Mouse (Mus musculus): Measurements from ENCODE around the gene Pcbp4. TPM values are rescaled to one million over a fixed set of nuclear protein-coding genes. Genes with fewer than 3 reads are reported as not detected.

Pcbp4 gene
- polyA plus RNA-seq, 1 experiment from 2014 or later, result 16.8 TPM

- Histone ChIP-seq H3K9ac (ENCODE audit: low read length) (peak overlapping the region; percentile 75), H3K27ac (replicated peaks) (peak overlapping the region; percentile 82), H3K4me2 (replicated peaks; ENCODE audit: low read depth) (peak overlapping the region; percentile 79), H3K36me3 (ENCODE audit: control insufficient read depth, insufficient read depth, low read length) (peaks cover 8% of the 10 kb centered on the region), H3K27me3 (ENCODE audit: control insufficient read depth, insufficient read depth, low read length) (no peaks in the 10 kb centered on the region), H3K9me3 (ENCODE audit: control insufficient read depth, low read length) (no peaks in the 10 kb centered on the region), H3K4me3 (ENCODE audit: low read depth, low read length) (peak overlapping the region; percentile 47), H3K4me1 (replicated peaks; ENCODE audit: control insufficient read depth, insufficient read depth) (no peaks in the 10 kb centered on the region)
- TF ChIP-seq CTCF (IDR thresholded peaks at IDR 0.05; ENCODE audit: low read depth), result no peak
- DNase-seq (ENCODE audit: low spot score) (no peak), ATAC-seq (ENCODE audit: low FRiP score, low TSS enrichment) (no peak)
- 2% methylated on average over 4 of the region's 4 CpGs for WGBS
Measured at GRCm38 (mm10) chr9:106430015-106430264, 23.2 kb upstream of the Pcbp4 start.

DNA sequence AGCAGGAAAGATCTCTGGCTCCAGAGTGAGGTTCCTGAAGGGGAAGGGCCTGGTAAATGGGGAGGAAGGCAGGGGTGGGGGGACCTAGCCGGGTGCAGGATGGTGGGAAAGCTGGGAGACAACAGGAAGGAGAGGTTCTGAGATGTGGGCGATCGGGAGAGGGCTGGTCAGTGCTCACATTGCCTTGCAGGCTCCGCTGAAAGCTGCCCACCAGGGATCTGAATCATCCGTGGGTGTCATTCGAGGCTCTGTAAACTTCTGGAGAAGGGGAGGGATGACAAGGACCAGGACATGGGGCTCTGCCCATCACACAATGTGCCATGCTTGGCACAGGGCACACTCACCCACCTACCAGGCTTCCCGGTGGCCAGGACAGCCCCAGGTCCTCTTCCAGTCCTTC, 19.7 kb upstream of the Pcbp4 start:
- ATAC-seq (ENCODE audit: low FRiP score, low TSS enrichment) (no peak), DNase-seq (ENCODE audit: low spot score) (no peak)
- Histone ChIP-seq H3K27me3 (ENCODE audit: control insufficient read depth, insufficient read depth, low read length) (no peaks in the 10 kb centered on the region), H3K27ac (replicated peaks) (no peak overlapping the region), H3K9me3 (ENCODE audit: control insufficient read depth, low read length) (no peaks in the 10 kb centered on the region), H3K4me1 (replicated peaks; ENCODE audit: control insufficient read depth, insufficient read depth) (no peaks in the 10 kb centered on the region; the same call in 1 of the 2 replicates), H3K9ac (ENCODE audit: low read length) (no peak overlapping the region), H3K4me2 (replicated peaks; ENCODE audit: low read depth) (no peak overlapping the region), H3K4me3 (ENCODE audit: low read depth, low read length) (no peak overlapping the region), H3K36me3 (ENCODE audit: control insufficient read depth, insufficient read depth, low read length) (peaks cover 8% of the 10 kb centered on the region)
- TF ChIP-seq EP300 (optimal IDR thresholded peaks at IDR 0.05), result no peak
- no peak for TF ChIP-seq CTCF (IDR thresholded peaks at IDR 0.05; ENCODE audit: low read depth)
- WGBS, result 60% methylated on average over 7 of the region's 7 CpGs

- Histone ChIP-seq H3K9ac (ENCODE audit: low read length) (no peak overlapping the region), H3K27ac (replicated peaks) (no peak overlapping the region), H3K36me3 (ENCODE audit: control insufficient read depth, insufficient read depth, low read length) (peaks cover 8% of the 10 kb centered on the region), H3K9me3 (ENCODE audit: control insufficient read depth, low read length) (no peaks in the 10 kb centered on the region), H3K4me1 (replicated peaks; ENCODE audit: control insufficient read depth, insufficient read depth) (peaks cover 3% of the 10 kb centered on the region), H3K4me3 (ENCODE audit: low read depth, low read length) (no peak overlapping the region), H3K27me3 (ENCODE audit: control insufficient read depth, insufficient read depth, low read length) (no peaks in the 10 kb centered on the region), H3K4me2 (replicated peaks; ENCODE audit: low read depth) (no peak overlapping the region)
- DNase-seq (ENCODE audit: low spot score), result no peak
- 72% methylated on average over 9 of the region's 9 CpGs for WGBS
- no peak for TF ChIP-seq CTCF (IDR thresholded peaks at IDR 0.05; ENCODE audit: low read depth)
- TF ChIP-seq EP300 (optimal IDR thresholded peaks at IDR 0.05), result no peak
- ATAC-seq (ENCODE audit: low FRiP score, low TSS enrichment), result no peak
Measured at GRCm38 (mm10) chr9:106436566-106436965, 16.5 kb upstream of the Pcbp4 start.

DNA sequence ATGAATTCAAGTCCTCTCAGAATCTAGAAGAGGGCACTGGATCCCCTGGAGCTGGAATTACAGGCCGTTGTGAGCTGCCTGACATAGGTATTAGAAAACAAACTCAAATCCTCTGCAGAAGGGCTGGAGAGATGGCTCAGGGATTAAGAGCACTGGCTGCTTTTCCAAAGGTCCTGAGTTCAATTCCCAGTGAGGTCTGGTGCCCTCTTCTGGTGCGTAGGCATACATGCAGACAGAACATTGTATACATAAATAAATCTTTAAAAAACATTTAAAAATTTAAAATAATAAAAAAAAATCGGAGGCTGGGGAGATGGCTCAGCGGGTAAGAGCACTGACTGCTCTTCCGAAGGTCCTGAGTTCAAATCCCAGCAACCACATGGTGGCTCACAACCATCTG, 10.4 kb upstream of the Pcbp4 start:
- Histone ChIP-seq H3K9ac (ENCODE audit: low read length) (no peak overlapping the region), H3K9me3 (ENCODE audit: control insufficient read depth, low read length) (no peaks in the 10 kb centered on the region), H3K4me1 (replicated peaks; ENCODE audit: control insufficient read depth, insufficient read depth) (peaks cover 3% of the 10 kb centered on the region), H3K4me3 (ENCODE audit: low read depth, low read length) (no peak overlapping the region), H3K36me3 (ENCODE audit: control insufficient read depth, insufficient read depth, low read length) (no peaks in the 10 kb centered on the region), H3K4me2 (replicated peaks; ENCODE audit: low read depth) (no peak overlapping the region), H3K27me3 (ENCODE audit: control insufficient read depth, insufficient read depth, low read length) (no peaks in the 10 kb centered on the region), H3K27ac (replicated peaks) (no peak overlapping the region)
- TF ChIP-seq EP300 (optimal IDR thresholded peaks at IDR 0.05) (no peak), CTCF (IDR thresholded peaks at IDR 0.05; ENCODE audit: low read depth) (peak; percentile 57)
- DNase-seq (ENCODE audit: low spot score) (no peak), ATAC-seq (ENCODE audit: low FRiP score, low TSS enrichment) (no peak)
- 78% methylated on average over 5 of the region's 5 CpGs for WGBS

GRCm38 (mm10) chr9:106444836-106445235, 8.3 kb upstream of the Pcbp4 start:
- H3K4me3 ChIP-seq (ENCODE audit: low read depth, low read length), result no peak overlapping the region
- no peak for TF ChIP-seq CTCF (IDR thresholded peaks at IDR 0.05; ENCODE audit: low read depth)
- TF ChIP-seq EP300 (optimal IDR thresholded peaks at IDR 0.05), result no peak
- H3K27ac ChIP-seq (replicated peaks), result no peak overlapping the region
- H3K9ac ChIP-seq (ENCODE audit: low read length), result no peak overlapping the region
- H3K27me3 ChIP-seq (ENCODE audit: control insufficient read depth, insufficient read depth, low read length), result no peaks in the 10 kb centered on the region
- no peak overlapping the region for H3K4me2 ChIP-seq (replicated peaks; ENCODE audit: low read depth)
- H3K9me3 ChIP-seq (ENCODE audit: control insufficient read depth, low read length), result no peaks in the 10 kb centered on the region
- no peak for ATAC-seq (ENCODE audit: low FRiP score, low TSS enrichment)
- peaks cover 7% of the 10 kb centered on the region for H3K4me1 ChIP-seq (replicated peaks; ENCODE audit: control insufficient read depth, insufficient read depth)
- no peak for DNase-seq (ENCODE audit: low spot score)
- H3K36me3 ChIP-seq (ENCODE audit: control insufficient read depth, insufficient read depth, low read length), result no peaks in the 10 kb centered on the region
- 67% methylated on average over 4 of the region's 4 CpGs for WGBS

DNA sequence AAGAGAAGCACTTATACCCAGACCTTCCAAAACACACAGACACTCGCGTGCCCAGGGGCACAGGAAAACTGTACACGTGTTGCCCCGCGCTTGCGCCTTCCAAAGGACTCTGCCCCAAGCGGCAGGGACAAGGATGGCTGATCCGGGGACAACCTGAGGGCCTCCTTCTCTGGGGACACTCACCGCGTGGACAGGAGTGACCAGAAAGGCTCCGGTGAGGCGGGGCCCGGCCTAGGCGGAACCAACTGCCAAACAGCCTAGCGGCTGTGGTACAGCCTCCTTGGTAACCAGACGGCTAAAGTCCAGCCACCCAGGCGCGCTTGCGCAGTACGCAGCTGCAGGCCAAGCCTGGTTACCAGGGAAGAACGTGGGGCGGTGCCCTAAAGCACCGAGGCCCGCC, 5.7 kb upstream of the Pcbp4 start, which contains the start of the genes Abhd14b and Abhd14a:
Gene Abhd14b (plus strand): TSS at position 112 of the 400 bp plus-strand sequence.
Gene Abhd14a (minus strand): TSS at position 331 of the 400 bp plus-strand sequence.
- peak within 1 kb of the TSS; percentile 81 for H3K4me2 ChIP-seq (replicated peaks; ENCODE audit: low read depth)
- H3K36me3 ChIP-seq (ENCODE audit: control insufficient read depth, insufficient read depth, low read length), result no peaks in the 10 kb centered on the region
- no peak for TF ChIP-seq EP300 (optimal IDR thresholded peaks at IDR 0.05)
- peak; percentile 76 for TF ChIP-seq CTCF (IDR thresholded peaks at IDR 0.05; ENCODE audit: low read depth)
- H3K4me3 ChIP-seq (ENCODE audit: low read depth, low read length), result peak within 1 kb of the TSS; percentile 55
- peaks cover 17% of the 10 kb centered on the region for H3K4me1 ChIP-seq (replicated peaks; ENCODE audit: control insufficient read depth, insufficient read depth)
- H3K9me3 ChIP-seq (ENCODE audit: control insufficient read depth, low read length), result no peaks in the 10 kb centered on the region
- no peaks in the 10 kb centered on the region for H3K27me3 ChIP-seq (ENCODE audit: control insufficient read depth, insufficient read depth, low read length)
- DNase-seq (ENCODE audit: low spot score) (peak; percentile 98), ATAC-seq (ENCODE audit: low FRiP score, low TSS enrichment) (peak; percentile 98)
- peak within 1 kb of the TSS; percentile 69 for H3K9ac ChIP-seq (ENCODE audit: low read length)
- peak within 1 kb of the TSS; percentile 78 for H3K27ac ChIP-seq (replicated peaks)
- 0% methylated on average over 24 of the region's 24 CpGs for WGBS
